Mouse (Mus musculus): Measurements from ENCODE around the gene Spata45.

- TF ChIP-seq MAX (IDR thresholded peaks at IDR 0.05; ENCODE audit: low read length) (peak; percentile 72), CTCF (conservative IDR thresholded peaks at IDR 0.05 in 1 of 2, IDR thresholded peaks at IDR 0.05 in 1 of 2; ENCODE audit: low read depth in 2 of 2, low read length in 2 of 2) (peak; percentile 69 to 90), GABPA (IDR thresholded peaks at IDR 0.05; ENCODE audit: insufficient replicate concordance, low read depth, low read length) (no peak), PAX5 (IDR thresholded peaks at IDR 0.05; ENCODE audit: low read length) (no peak), MXI1 (IDR thresholded peaks at IDR 0.05; ENCODE audit: low read depth, low read length) (peak; percentile 53; the same call in 1 of the 2 replicates), ZNF384 (IDR thresholded peaks at IDR 0.05; ENCODE audit: low read depth, low read length) (no peak), POLR2A (IDR thresholded peaks at IDR 0.05; ENCODE audit: low read depth, low read length) (no peak), HCFC1 (IDR thresholded peaks at IDR 0.05; ENCODE audit: low read depth, low read length) (no peak), ZKSCAN1 (IDR thresholded peaks at IDR 0.05; ENCODE audit: borderline replicate concordance, low read depth, low read length) (no peak), ETS1 (conservative IDR thresholded peaks at IDR 0.05; ENCODE audit: low read depth, low read length) (0 out of 2 replicates have a peak, but pooled peaks have one; percentile 8)
Observed at GRCm38 (mm10) chr1:191084951-191085559, 48.6 kb downstream of the Spata45 start.
